Mouse (Mus musculus) liver, postnatal 0 days (tissue): ENCODE data around the gene Tcl1b5.

Source experiments
- CTCF ChIP-seq: sonication (generic); IDR thresholded peaks from 2 replicates; pipeline ENCODE4 v1.5.1; 2016; ENCODE audit warnings: antibody characterized with exemption, low read depth
- EP300 ChIP-seq: IDR thresholded peaks from 2 replicates; pipeline ENCODE4 v1.6.1; 2016; ENCODE audit warnings: antibody characterized with exemption, low read depth, mild to moderate bottlenecking

DNA sequence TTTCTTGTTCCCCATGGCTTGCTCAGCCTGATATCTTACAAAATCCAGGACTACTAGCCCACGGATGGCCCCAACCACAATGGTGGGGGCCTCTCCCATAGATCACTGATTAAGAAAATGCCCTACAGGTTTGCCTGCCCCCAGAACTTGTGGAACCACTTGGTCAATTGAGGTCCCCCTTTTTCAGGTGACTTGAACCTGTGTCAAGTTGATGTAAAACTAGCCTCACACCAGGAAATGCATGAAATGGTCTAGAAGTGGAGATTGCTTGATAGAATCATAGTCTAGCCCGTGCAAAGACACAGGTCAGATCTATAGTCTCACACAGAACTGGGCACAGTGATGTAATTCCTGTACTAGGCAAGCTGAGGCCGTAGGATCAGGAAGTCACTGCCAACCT, 30.4 kb upstream of the Tcl1b5 start, which contains the start of gene Tcl1b2:
- no peak for TF ChIP-seq CTCF
- TF ChIP-seq EP300, result no peak
